Mouse (Mus musculus): ENCODE data around the gene Six6.

DNA sequence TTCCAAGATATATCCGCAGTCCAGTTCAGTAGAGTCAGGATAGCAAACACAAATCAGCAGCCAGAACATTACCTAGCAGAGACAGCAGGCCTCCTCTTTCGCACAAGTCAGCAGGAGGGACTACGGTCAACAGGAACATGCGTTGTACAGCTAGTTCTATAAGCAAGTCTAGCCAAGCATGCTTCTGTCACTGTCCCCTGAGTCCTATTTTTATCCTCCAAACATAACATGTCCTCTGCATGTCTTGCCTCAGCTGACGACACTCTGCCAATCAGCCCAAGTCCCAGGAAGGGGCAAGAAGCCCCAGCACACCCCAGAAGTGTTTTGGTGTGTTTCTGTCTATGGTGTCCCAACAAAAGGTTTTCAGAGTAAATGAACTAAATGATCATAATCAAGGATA, 14.2 kb downstream of the Six6 start:
- TF ChIP-seq CTCF (IDR thresholded peaks at IDR 0.05; ENCODE audit: low read depth, low read length) (no peak), GATA1 (IDR thresholded peaks at IDR 0.05; ENCODE audit: borderline replicate concordance, low read length) (no peak), POLR2AphosphoS5 (IDR thresholded peaks at IDR 0.05; ENCODE audit: insufficient replicate concordance, low read depth, low read length) (no peak), TAL1 (conservative IDR thresholded peaks at IDR 0.05; ENCODE audit: low read depth, low read length) (no peak), GATA2 (IDR thresholded peaks at IDR 0.05; ENCODE audit: borderline replicate concordance, low read depth, low read length) (no peak)

All from G1E (cell line).